Mouse (Mus musculus): ENCODE data around the gene Izumo1r. TPM values are rescaled to one million over a fixed set of nuclear protein-coding genes. Genes with fewer than 3 reads are reported as not detected.
A peak's percentile ranks its signal among the peaks of the same experiment; 100 is the strongest.

The Izumo1r gene
- polyA plus RNA-seq, 1 experiment from 2014 or later = 0.10 TPM

DNA sequence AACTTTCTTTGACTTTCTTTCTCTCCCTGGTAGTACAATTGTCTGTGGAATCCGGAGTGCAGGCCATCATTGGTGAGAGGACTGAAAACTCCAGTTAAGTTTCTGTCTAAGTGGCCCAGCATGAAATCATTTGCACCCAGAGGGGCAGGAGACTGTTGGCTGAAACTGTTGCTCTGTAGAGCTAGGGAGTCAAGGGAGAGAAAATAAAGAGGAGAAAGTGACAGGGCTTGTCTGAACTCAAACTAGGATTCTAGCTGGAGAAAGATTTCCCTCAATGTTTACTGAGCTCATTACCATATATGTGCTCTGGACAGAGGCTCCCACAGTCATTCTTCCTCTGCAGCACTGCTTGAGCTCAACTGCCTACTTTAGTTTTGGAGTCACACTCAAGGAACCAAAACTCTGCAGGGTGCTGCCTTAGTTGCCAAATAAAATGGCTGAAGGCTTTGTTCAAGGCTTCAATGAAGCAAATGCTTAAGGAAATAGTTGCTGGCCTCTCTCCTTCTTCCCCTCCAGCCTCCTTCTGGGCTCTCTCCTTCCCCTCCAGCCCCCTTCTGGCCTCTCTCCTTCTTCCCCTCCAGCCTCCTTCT lies 18.3 kb upstream of the Izumo1r start:
- H3K27me3 ChIP-seq (ENCODE audit: insufficient read depth, poor library complexity, severe bottlenecking) = no peaks in the 10 kb centered on the region
- H3K9me3 ChIP-seq = no peaks in the 10 kb centered on the region
- no peak overlapping the region for H3K27ac ChIP-seq
- DNase-seq (ENCODE audit: low spot score) = peak; percentile 52
- 33% methylated on average over 1 of the region's 1 CpGs for WGBS
- no peaks in the 10 kb centered on the region for H3K36me3 ChIP-seq
- no peak overlapping the region for H3K4me3 ChIP-seq
- 0 out of 2 replicates have a peak, but pooled peaks cover 7% of the 10 kb centered on the region for H3K4me1 ChIP-seq

DNA sequence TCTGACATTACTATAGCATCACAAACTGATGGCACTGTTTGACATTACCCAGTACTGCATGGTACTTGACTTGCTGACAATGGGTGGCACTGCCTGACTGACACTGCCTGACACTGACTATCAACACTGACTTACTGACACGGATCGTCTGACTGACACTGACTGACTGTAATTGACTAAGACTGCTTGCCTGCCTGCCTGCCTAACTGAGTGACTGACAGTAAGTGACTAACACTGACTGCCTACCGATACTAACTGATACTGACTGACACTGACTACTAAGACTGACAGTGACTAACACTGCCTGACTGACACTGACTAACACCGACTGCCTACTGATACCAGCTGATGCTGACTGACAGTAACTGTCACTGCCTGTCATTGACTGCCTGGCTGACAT lies 17.5 kb upstream of the Izumo1r start:
- DNase-seq (ENCODE audit: low spot score) = peak; percentile 66

DNA sequence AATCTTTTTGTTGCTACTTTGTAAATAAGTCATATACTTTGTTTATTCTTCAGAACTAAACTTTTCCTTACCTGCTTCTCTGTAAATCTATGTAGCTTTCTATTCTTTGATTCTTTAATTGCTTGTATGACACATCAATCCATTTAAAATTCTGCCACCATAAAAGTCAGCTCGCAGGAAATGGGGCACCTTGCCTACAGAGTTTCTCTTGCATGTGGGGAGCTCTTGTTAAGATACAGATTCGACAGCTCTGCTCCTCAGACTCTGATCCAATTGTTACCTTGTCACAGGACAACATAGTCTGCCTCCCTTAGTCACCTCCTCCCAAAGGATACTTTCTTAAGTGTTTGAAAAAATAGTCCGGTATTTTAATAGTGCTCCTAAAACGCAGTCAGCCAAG lies 16.9 kb upstream of the Izumo1r start:
- Histone ChIP-seq H3K27ac (no peak overlapping the region), H3K27me3 (ENCODE audit: insufficient read depth, poor library complexity, severe bottlenecking) (no peaks in the 10 kb centered on the region), H3K4me3 (no peak overlapping the region), H3K4me1 (0 out of 2 replicates have a peak, but pooled peaks cover 7% of the 10 kb centered on the region), H3K36me3 (no peaks in the 10 kb centered on the region), H3K9me3 (no peaks in the 10 kb centered on the region)
- no peak for DNase-seq (ENCODE audit: low spot score)
- WGBS = 81% methylated on average over 4 of the region's 4 CpGs

More for the DNA sequence above, 17.5 kb upstream of the Izumo1r start:
- no peaks in the 10 kb centered on the region for H3K9me3 ChIP-seq
- 0 out of 2 replicates have a peak, but pooled peaks cover 7% of the 10 kb centered on the region for H3K4me1 ChIP-seq
- no peaks in the 10 kb centered on the region for H3K36me3 ChIP-seq
- no peaks in the 10 kb centered on the region for H3K27me3 ChIP-seq (ENCODE audit: insufficient read depth, poor library complexity, severe bottlenecking)
- 29% methylated on average over 4 of the region's 4 CpGs for WGBS
- H3K4me3 ChIP-seq = no peak overlapping the region
- H3K27ac ChIP-seq = no peak overlapping the region

GRCm38 (mm10) chr9:14918825-14919668 lies 15.3 kb upstream of the Izumo1r start:
- H3K4me1 ChIP-seq = 0 out of 2 replicates have a peak, but pooled peaks cover 7% of the 10 kb centered on the region
- H3K27me3 ChIP-seq (ENCODE audit: insufficient read depth, poor library complexity, severe bottlenecking) = no peaks in the 10 kb centered on the region
- 78% methylated on average over 5 of the region's 5 CpGs for WGBS
- H3K9me3 ChIP-seq = no peaks in the 10 kb centered on the region
- no peaks in the 10 kb centered on the region for H3K36me3 ChIP-seq
- H3K27ac ChIP-seq = no peak overlapping the region
- H3K4me3 ChIP-seq = no peak overlapping the region
- peak; percentile 53 for DNase-seq (ENCODE audit: low spot score)

DNA sequence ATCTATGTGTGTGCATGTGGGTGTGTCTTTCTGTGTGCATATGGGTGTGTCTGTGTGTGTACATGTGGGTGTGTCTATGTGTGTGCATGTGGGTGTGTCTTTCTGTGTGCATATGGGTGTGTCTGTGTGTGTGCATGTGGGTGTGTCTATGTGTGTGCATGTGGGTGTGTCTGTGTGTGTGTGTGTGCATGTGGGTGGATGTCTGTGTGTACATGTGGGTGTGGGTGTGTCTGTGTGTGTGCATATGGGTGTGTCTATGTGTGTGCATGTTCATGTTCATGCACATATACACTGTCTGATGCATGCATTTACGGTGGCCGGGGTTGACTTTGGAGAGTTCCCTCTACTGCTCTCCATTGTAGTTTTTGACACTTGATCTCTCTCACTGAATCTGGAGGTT lies 13.9 kb upstream of the Izumo1r start:
- no peak for DNase-seq (ENCODE audit: low spot score)
- Histone ChIP-seq H3K4me3 (no peak overlapping the region), H3K27me3 (ENCODE audit: insufficient read depth, poor library complexity, severe bottlenecking) (no peaks in the 10 kb centered on the region), H3K4me1 (0 out of 2 replicates have a peak, but pooled peaks cover 7% of the 10 kb centered on the region), H3K27ac (no peak overlapping the region), H3K9me3 (no peaks in the 10 kb centered on the region), H3K36me3 (no peaks in the 10 kb centered on the region)
- WGBS = 90% methylated on average over 2 of the region's 2 CpGs

DNA sequence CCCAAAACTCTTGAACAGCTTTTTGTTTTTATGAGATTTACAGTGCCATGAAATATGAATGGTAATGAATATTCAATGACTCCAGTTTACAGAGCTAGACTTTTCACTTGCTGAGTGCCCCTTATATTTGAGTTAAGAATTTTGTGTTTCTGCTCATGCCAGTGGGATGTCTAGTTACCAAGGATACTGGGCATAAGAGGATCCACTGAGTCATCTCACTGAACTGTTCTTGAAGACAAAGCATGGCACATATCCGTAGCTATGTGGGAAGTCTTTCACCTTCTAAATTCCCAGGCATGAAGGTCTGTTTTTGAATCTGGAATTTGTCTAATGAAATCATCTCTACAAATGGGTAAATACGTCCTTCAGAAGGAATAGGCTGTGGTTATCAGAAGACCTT lies 8.3 kb upstream of the Izumo1r start:
- 71% methylated on average over 2 of the region's 2 CpGs for WGBS
- H3K4me1 ChIP-seq = 0 out of 2 replicates have a peak, but pooled peaks cover 9% of the 10 kb centered on the region
- H3K4me3 ChIP-seq = no peak overlapping the region
- no peak for DNase-seq (ENCODE audit: low spot score)
- no peak overlapping the region for H3K27ac ChIP-seq
- no peaks in the 10 kb centered on the region for H3K27me3 ChIP-seq (ENCODE audit: insufficient read depth, poor library complexity, severe bottlenecking)
- no peaks in the 10 kb centered on the region for H3K36me3 ChIP-seq
- H3K9me3 ChIP-seq = no peaks in the 10 kb centered on the region

DNA sequence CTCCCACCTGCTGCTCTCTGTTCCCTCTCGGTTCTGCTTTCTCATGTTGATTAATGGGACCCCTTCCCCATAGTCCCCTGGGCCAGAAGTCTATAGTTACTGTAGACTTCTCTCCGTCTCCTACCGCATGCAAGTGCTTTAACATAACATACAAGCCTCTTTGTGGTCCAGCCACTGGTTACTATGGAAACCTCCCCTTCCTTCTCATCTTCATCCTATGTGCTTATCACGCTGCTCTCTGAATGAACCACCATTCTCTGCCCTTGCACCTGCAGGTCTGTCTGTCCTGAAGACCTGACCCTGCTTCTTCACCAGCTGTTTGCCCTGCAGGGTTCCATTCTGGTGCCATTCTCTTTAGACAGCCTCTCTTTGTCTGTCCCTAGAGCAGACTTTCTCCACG lies 6.2 kb upstream of the Izumo1r start:
- no peaks in the 10 kb centered on the region for H3K27me3 ChIP-seq (ENCODE audit: insufficient read depth, poor library complexity, severe bottlenecking)
- H3K9me3 ChIP-seq = no peaks in the 10 kb centered on the region
- H3K36me3 ChIP-seq = no peaks in the 10 kb centered on the region
- no peak overlapping the region for H3K27ac ChIP-seq
- H3K4me1 ChIP-seq = peaks cover 18% of the 10 kb centered on the region
- no peak for DNase-seq (ENCODE audit: low spot score)
- H3K4me3 ChIP-seq = no peak overlapping the region
- 62% methylated on average over 5 of the region's 5 CpGs for WGBS

DNA sequence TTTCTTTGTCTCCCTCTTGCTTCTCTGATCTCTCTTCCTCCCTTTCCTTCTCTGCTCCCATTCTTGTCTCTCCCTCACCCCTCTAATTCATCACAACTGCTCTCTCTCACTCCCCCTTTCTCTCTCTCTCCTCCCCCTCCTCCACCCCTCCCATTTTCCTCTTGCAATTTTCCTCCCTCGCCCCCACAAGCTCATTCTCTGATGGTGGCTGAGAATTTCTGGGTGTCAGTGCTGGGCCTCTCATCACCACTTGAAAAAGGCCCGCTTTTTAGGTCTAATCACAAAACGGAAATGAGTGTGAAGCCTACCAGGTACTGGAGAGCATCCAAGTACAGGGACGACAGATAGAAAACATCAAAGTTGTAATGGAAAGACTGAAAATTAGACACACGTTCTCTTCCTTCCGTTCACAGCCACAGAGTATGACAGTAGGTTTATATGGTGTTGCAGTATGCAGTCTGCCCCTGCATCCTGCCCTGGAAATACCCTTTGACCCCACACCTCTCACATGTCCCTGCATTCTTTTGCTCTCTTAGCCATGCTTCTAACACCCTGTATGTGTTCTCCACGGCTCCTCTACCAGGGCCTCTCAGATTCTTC lies 4.2 kb upstream of the Izumo1r start:
- 38% methylated on average over 7 of the region's 7 CpGs for WGBS
- Histone ChIP-seq H3K4me1 (peaks cover 34% of the 10 kb centered on the region), H3K27ac (no peak overlapping the region), H3K36me3 (no peaks in the 10 kb centered on the region), H3K9me3 (no peaks in the 10 kb centered on the region), H3K27me3 (ENCODE audit: insufficient read depth, poor library complexity, severe bottlenecking) (no peaks in the 10 kb centered on the region; the same call in 1 of the 2 replicates), H3K4me3 (no peak overlapping the region)
- DNase-seq (ENCODE audit: low spot score) = no peak

GRCm38 (mm10) chr9:14905956-14906355 lies 2.2 kb upstream of the Izumo1r start:
- Histone ChIP-seq H3K4me3 (no peak overlapping the region), H3K27me3 (ENCODE audit: insufficient read depth, poor library complexity, severe bottlenecking) (no peaks in the 10 kb centered on the region; the same call in 1 of the 2 replicates), H3K27ac (no peak overlapping the region), H3K9me3 (no peaks in the 10 kb centered on the region), H3K4me1 (peaks cover 43% of the 10 kb centered on the region), H3K36me3 (no peaks in the 10 kb centered on the region)
- no peak for DNase-seq (ENCODE audit: low spot score)
- WGBS = 72% methylated on average over 3 of the region's 3 CpGs

DNA sequence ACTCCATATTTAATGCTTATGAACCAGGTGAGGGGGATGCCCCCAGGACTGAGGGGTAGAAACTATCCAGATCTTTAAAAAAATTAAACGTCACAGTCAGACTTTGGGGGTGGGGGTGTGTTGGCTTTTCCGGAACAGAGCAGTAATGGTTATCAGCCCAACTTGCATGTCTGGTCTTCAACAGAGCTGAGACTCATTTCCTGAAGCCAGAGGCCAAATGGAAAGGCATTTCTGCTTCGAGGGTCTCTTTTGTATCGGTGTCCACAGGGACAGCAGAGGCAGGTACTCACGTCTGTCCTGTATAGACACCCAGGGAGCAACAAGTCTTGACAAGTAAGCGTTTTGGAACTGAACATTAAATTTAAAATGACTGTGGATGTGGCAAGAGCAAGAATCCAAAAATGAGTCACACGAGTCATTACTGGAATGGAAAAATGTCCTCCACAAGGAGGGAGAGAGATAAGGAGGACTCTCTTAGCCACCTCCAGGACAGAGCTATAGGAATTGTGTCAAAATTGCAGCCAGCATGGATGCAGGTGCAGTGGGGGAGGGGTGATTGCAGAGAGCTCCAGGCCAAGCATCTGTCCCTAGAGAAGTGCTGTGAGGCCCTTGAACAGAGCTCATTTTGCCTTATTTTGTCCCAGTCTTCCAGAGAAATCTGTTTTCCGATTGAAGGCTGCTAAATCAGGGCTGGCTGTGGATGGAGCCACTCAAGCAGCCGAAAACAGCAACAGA lies 1.2 kb upstream of the Izumo1r start:
- H3K9me3 ChIP-seq = no peaks in the 10 kb centered on the region
- H3K4me1 ChIP-seq = peaks cover 43% of the 10 kb centered on the region
- no peaks in the 10 kb centered on the region for H3K36me3 ChIP-seq
- H3K27me3 ChIP-seq (ENCODE audit: insufficient read depth, poor library complexity, severe bottlenecking) = no peaks in the 10 kb centered on the region; the same call in 1 of the 2 replicates
- H3K4me3 ChIP-seq = no peak overlapping the region
- 17% methylated on average over 9 of the region's 9 CpGs for WGBS
- no peak for DNase-seq (ENCODE audit: low spot score)
- 0 out of 2 replicates have a peak overlapping the region, but pooled peaks have one; percentile 18 for H3K27ac ChIP-seq

DNA sequence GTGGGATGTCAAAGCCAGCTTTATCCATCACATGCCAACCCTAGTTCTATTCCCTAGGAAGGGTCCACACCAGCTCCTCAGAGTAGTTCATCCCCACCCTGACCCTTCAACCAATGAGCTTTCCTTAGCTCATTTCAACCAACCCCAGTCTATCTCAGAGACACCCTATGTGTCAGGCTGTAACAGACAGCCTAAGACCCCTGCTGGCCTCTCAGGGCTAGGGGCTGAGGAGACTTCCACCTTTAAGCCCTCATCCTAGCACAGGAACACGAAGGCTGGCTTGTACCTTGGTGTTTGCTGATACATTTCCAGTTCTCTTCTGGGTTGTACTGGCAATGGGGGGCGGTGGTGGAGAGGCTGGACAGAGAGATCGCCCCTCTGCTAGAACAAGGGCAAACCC lies 743 bp downstream of the Izumo1r start:
- H3K36me3 ChIP-seq = no peaks in the 10 kb centered on the region
- H3K4me1 ChIP-seq = peaks cover 39% of the 10 kb centered on the region
- WGBS = 81% methylated on average over 3 of the region's 3 CpGs
- no peak overlapping the region for H3K27ac ChIP-seq
- H3K9me3 ChIP-seq = no peaks in the 10 kb centered on the region
- no peak overlapping the region for H3K4me3 ChIP-seq
- no peaks in the 10 kb centered on the region; the same call in 1 of the 2 replicates for H3K27me3 ChIP-seq (ENCODE audit: insufficient read depth, poor library complexity, severe bottlenecking)
- no peak for DNase-seq (ENCODE audit: low spot score)

DNA sequence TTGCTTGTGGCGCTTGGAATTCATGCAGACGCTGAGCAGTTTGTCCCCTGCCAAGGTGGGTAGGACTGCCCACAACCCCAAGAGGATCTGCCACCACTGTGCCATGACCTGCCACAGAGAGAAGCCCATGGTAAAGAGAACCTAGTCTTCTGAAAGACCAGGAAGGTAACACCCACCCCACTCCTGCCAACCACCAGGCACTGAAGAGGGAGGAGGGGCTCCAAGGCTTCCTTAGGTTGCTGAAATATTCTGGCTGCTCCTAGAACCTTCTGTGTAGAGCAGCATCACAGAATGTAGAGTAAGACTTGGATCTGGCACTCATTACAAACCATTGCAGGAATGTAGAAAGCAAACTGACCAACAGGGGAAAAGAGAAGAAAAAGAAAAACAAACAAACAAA lies 1.3 kb downstream of the Izumo1r start:
- DNase-seq (ENCODE audit: low spot score) = peak; percentile 64
- H3K36me3 ChIP-seq = no peaks in the 10 kb centered on the region
- H3K4me1 ChIP-seq = peaks cover 34% of the 10 kb centered on the region
- WGBS = 86% methylated on average over 2 of the region's 2 CpGs
- no peak overlapping the region for H3K4me3 ChIP-seq
- no peaks in the 10 kb centered on the region; the same call in 1 of the 2 replicates for H3K27me3 ChIP-seq (ENCODE audit: insufficient read depth, poor library complexity, severe bottlenecking)
- no peak overlapping the region for H3K27ac ChIP-seq
- no peaks in the 10 kb centered on the region for H3K9me3 ChIP-seq

Measured in heart, embryonic 10.5 days (tissue).